Mouse (Mus musculus): ENCODE data around the gene Pars2.

DNA sequence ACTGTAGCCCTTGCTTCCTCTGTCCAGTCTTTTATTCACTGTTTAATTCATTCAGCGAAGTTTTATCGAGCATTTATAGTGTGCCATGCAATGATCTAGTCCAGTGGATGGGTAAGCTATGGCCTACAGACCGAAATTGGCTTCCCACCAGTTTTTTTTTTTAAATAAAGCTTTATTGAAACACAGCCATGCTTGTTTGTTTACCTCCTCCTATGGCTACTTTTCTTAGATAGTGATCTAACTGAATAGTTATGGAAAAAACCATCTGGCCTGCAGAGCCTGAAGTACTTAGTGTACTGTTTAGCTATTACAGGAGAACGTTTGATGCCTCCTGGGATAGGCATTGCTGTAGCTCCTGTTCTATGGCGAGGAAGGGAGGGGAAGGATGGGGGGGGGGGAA lies 5.1 kb upstream of the Pars2 start:
- TF ChIP-seq POLR2A (IDR thresholded peaks at IDR 0.05; ENCODE audit: insufficient read length, low read depth), result no peak
- TF ChIP-seq MYOG (IDR thresholded peaks at IDR 0.05; ENCODE audit: control insufficient read depth in 1 of 3, insufficient read depth in 1 of 3, insufficient read length in 2 of 3, low read depth in 2 of 3), result no peak
